Mouse (Mus musculus): ENCODE data around the gene Elf1. TPM values are rescaled to one million over a fixed set of nuclear protein-coding genes. Genes with fewer than 3 reads are reported as not detected.

The Elf1 gene
- total and polyA plus RNA-seq, 2 experiments from 2014 or later = 2.1 to 7.2 TPM

- Histone ChIP-seq H3K9me3 (ENCODE audit: low read length) (no peaks in the 10 kb centered on the region), H3K4me2 (ENCODE audit: low read depth, low read length, poor library complexity, severe bottlenecking) (no peak overlapping the region), H3K27me3 (ENCODE audit: insufficient read depth, low read length) (no peaks in the 10 kb centered on the region), H3K4me3 (ENCODE audit: low read depth, low read length) (no peak overlapping the region), H3K4me1 (ENCODE audit: insufficient read depth, low read length) (no peaks in the 10 kb centered on the region), H3K9ac (replicated peaks; ENCODE audit: low read length, poor library complexity, severe bottlenecking) (no peak overlapping the region), H3K36me3 (ENCODE audit: insufficient read depth, low read length) (no peaks in the 10 kb centered on the region), H3K27ac (ENCODE audit: low read depth, low read length) (no peak overlapping the region)
- no peak for TF ChIP-seq CTCF (IDR thresholded peaks at IDR 0.05)
- DNase-seq (ENCODE audit: low spot score) (no peak), ATAC-seq (ENCODE audit: low FRiP score) (no peak)
- 85% methylated on average over 4 of the region's 4 CpGs for WGBS
Measured at GRCm38 (mm10) chr14:79500756-79501155, 19.8 kb downstream of the Elf1 start.

DNA sequence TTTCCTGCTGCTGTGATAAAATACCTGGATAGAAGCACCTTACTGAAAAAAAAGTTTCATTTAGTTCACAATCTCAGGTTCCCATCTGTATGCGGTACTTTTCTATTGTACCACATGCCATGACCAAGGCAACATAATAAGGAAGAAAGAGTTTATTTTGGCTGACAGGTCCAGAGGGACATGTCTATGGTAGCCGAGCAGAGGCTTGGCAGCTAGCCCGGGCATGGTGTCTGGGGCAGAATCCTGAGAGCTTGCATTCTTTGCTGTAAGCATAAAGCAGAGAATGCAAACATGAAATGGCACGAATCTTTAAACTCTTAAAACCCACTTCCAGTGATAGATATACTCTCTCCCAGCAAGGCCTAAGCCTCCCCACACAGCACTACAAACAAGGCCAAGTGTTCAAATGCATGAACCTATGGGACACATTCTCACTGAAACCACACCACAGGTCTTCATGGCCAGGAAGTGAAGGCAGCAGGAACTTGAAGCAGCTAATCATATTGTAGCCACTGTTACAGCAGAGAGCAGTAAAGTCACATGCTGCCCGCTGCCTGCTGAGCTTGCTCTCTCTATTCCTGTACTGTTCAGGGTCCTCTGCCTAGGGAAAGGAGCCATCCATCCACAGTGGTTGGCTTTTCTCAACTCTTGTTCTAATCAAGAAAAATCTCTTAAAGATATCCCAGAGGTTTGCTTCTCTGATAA is 22.5 kb downstream of the Elf1 start:
- no peaks in the 10 kb centered on the region for H3K9me3 ChIP-seq (ENCODE audit: low read length)
- no peak overlapping the region for H3K4me2 ChIP-seq (ENCODE audit: low read depth, low read length, poor library complexity, severe bottlenecking)
- H3K27me3 ChIP-seq (ENCODE audit: insufficient read depth, low read length) = no peaks in the 10 kb centered on the region
- DNase-seq (ENCODE audit: low spot score) = peak; percentile 39
- no peak for TF ChIP-seq CTCF (IDR thresholded peaks at IDR 0.05)
- no peaks in the 10 kb centered on the region for H3K36me3 ChIP-seq (ENCODE audit: insufficient read depth, low read length)
- H3K9ac ChIP-seq (replicated peaks; ENCODE audit: low read length, poor library complexity, severe bottlenecking) = no peak overlapping the region
- WGBS = 56% methylated on average over 5 of the region's 5 CpGs
- H3K4me1 ChIP-seq (ENCODE audit: insufficient read depth, low read length) = no peaks in the 10 kb centered on the region
- H3K4me3 ChIP-seq (ENCODE audit: low read depth, low read length) = no peak overlapping the region
- no peak for ATAC-seq (ENCODE audit: low FRiP score)
- no peak overlapping the region for H3K27ac ChIP-seq (ENCODE audit: low read depth, low read length)

- Histone ChIP-seq H3K36me3 (ENCODE audit: insufficient read depth, low read length) (no peaks in the 10 kb centered on the region), H3K4me3 (ENCODE audit: low read depth, low read length) (no peak overlapping the region), H3K27ac (ENCODE audit: low read depth, low read length) (no peak overlapping the region), H3K27me3 (ENCODE audit: insufficient read depth, low read length) (no peaks in the 10 kb centered on the region), H3K9me3 (ENCODE audit: low read length) (no peaks in the 10 kb centered on the region), H3K9ac (replicated peaks; ENCODE audit: low read length, poor library complexity, severe bottlenecking) (no peak overlapping the region), H3K4me1 (ENCODE audit: insufficient read depth, low read length) (no peaks in the 10 kb centered on the region), H3K4me2 (ENCODE audit: low read depth, low read length, poor library complexity, severe bottlenecking) (no peak overlapping the region)
- TF ChIP-seq CTCF (IDR thresholded peaks at IDR 0.05) = no peak
- ATAC-seq (ENCODE audit: low FRiP score) (no peak), DNase-seq (ENCODE audit: low spot score) (no peak)
- WGBS = 98% methylated on average over 7 of the region's 7 CpGs
Measured at GRCm38 (mm10) chr14:79504246-79505006, 23.4 kb downstream of the Elf1 start.

DNA sequence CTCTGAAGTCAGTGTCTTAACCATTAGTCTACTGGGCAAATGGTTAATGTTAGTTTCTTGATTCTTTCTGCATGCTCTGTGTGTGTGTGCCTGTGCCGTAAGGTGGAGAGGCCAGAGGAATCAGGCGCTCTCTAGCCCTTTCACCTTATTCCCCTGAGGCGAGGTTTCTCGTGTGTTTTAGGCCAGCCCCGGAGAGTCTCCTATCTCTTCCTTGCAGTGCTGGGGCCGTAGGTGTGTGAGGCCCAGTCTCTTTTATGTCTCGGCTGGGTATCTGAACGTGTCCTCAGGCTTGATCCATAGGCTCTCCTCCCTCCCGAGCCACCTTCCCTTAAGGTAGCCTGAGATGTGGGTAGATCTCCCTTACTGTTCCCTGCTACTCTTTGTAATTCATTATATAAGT is 25.2 kb downstream of the Elf1 start:
- WGBS = 79% methylated on average over 9 of the region's 9 CpGs
- Histone ChIP-seq H3K9me3 (ENCODE audit: low read length) (no peaks in the 10 kb centered on the region), H3K27ac (ENCODE audit: low read depth, low read length) (no peak overlapping the region), H3K4me2 (ENCODE audit: low read depth, low read length, poor library complexity, severe bottlenecking) (no peak overlapping the region), H3K4me3 (ENCODE audit: low read depth, low read length) (no peak overlapping the region), H3K9ac (replicated peaks; ENCODE audit: low read length, poor library complexity, severe bottlenecking) (no peak overlapping the region), H3K36me3 (ENCODE audit: insufficient read depth, low read length) (no peaks in the 10 kb centered on the region), H3K4me1 (ENCODE audit: insufficient read depth, low read length) (no peaks in the 10 kb centered on the region), H3K27me3 (ENCODE audit: insufficient read depth, low read length) (no peaks in the 10 kb centered on the region)
- TF ChIP-seq CTCF (IDR thresholded peaks at IDR 0.05) = no peak
- ATAC-seq (ENCODE audit: low FRiP score) = no peak
- no peak for DNase-seq (ENCODE audit: low spot score)

DNA sequence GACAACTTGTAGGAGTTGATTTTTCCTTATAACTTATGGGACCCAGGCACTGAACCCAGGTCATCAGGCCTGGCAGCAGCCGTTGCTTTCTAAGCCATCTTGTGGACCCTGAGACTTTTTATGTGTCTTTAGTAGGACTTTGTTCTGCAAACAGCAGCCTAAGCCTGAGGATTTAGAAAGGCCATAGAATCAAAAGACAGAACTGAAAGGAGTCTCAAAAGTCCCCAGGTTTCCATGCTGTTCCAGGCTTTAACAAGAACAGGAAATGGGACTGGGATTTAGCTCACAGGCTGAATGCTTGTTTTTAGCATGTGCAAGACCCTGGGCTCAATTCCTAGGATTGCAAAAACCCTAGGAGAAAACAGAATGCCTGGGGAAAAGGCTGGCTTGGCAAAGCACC is 26.9 kb downstream of the Elf1 start:
- Histone ChIP-seq H3K4me1 (ENCODE audit: insufficient read depth, low read length) (no peaks in the 10 kb centered on the region), H3K9ac (replicated peaks; ENCODE audit: low read length, poor library complexity, severe bottlenecking) (no peak overlapping the region), H3K27ac (ENCODE audit: low read depth, low read length) (no peak overlapping the region), H3K36me3 (ENCODE audit: insufficient read depth, low read length) (no peaks in the 10 kb centered on the region), H3K4me2 (ENCODE audit: low read depth, low read length, poor library complexity, severe bottlenecking) (no peak overlapping the region), H3K4me3 (ENCODE audit: low read depth, low read length) (no peak overlapping the region), H3K9me3 (ENCODE audit: low read length) (no peaks in the 10 kb centered on the region), H3K27me3 (ENCODE audit: insufficient read depth, low read length) (no peaks in the 10 kb centered on the region)
- WGBS = 41% methylated on average over 1 of the region's 1 CpGs
- no peak for DNase-seq (ENCODE audit: low spot score)
- no peak for TF ChIP-seq CTCF (IDR thresholded peaks at IDR 0.05)
- no peak for ATAC-seq (ENCODE audit: low FRiP score)

GRCm38 (mm10) chr14:79508662-79509305 is 27.8 kb downstream of the Elf1 start:
- ATAC-seq (ENCODE audit: low FRiP score) (no peak), DNase-seq (ENCODE audit: low spot score) (no peak)
- no peak overlapping the region for H3K4me3 ChIP-seq (ENCODE audit: low read depth, low read length)
- no peaks in the 10 kb centered on the region for H3K9me3 ChIP-seq (ENCODE audit: low read length)
- no peak overlapping the region for H3K27ac ChIP-seq (ENCODE audit: low read depth, low read length)
- TF ChIP-seq CTCF (IDR thresholded peaks at IDR 0.05) = no peak
- H3K27me3 ChIP-seq (ENCODE audit: insufficient read depth, low read length) = no peaks in the 10 kb centered on the region
- H3K9ac ChIP-seq (replicated peaks; ENCODE audit: low read length, poor library complexity, severe bottlenecking) = no peak overlapping the region
- WGBS = 86% methylated on average over 9 of the region's 9 CpGs
- H3K36me3 ChIP-seq (ENCODE audit: insufficient read depth, low read length) = no peaks in the 10 kb centered on the region
- H3K4me2 ChIP-seq (ENCODE audit: low read depth, low read length, poor library complexity, severe bottlenecking) = no peak overlapping the region
- H3K4me1 ChIP-seq (ENCODE audit: insufficient read depth, low read length) = no peaks in the 10 kb centered on the region
